Mouse (Mus musculus) intestine, embryonic 16.5 days (tissue): Measurements from ENCODE around the gene Gad1. TPM values are rescaled to one million over a fixed set of nuclear protein-coding genes. Genes with fewer than 3 reads are reported as not detected.
"Not testable (repeated sequence)": the region's sequence is repeated elsewhere in the genome, so short reads cannot be mapped to it uniquely, and the experiment has no call there.

Experiments
- ATAC-seq: fragments of 200-750 bp; cut with Nextera tagmentation; 2 replicates; pipeline ENCODE4 v1.8.0; 2017; ENCODE audit warnings: moderate TSS enrichment, moderate library complexity
- H3K27ac ChIP-seq: fragments of 300-500 bp; sonication (generic); 2 replicates; pipeline ENCODE4 v1.5.1; 2014; ENCODE audit warnings: mild to moderate bottlenecking, low read length
- H3K27me3 ChIP-seq: fragments of 300-500 bp; sonication (generic); replicated peaks from 2 replicates; pipeline ENCODE4 v1.6.1; 2014; ENCODE audit warnings: low read length, control low read depth, mixed read lengths; ENCODE audit not compliant: control insufficient read depth, insufficient read depth
- H3K36me3 ChIP-seq: fragments of 300-500 bp; sonication (generic); 2 replicates; pipeline ENCODE4 v1.6.1; 2014; ENCODE audit warnings: low read length, control low read depth; ENCODE audit not compliant: control insufficient read depth, insufficient read depth
- H3K4me1 ChIP-seq: fragments of 300-500 bp; sonication (generic); 2 replicates; pipeline ENCODE4 v1.6.1; 2014; ENCODE audit warnings: low read length, control low read depth, mixed read lengths; ENCODE audit not compliant: control insufficient read depth, insufficient read depth
- H3K4me2 ChIP-seq: fragments of 300-500 bp; sonication (generic); 2 replicates; pipeline ENCODE4 v1.6.1; 2014; ENCODE audit warnings: low read depth, low read length, control low read depth
- H3K4me3 ChIP-seq: fragments of 300-500 bp; sonication (generic); 2 replicates; pipeline ENCODE4 v1.5.1; 2014; ENCODE audit warnings: mild to moderate bottlenecking, low read length
- H3K9ac ChIP-seq: fragments of 300-500 bp; sonication (generic); 2 replicates; pipeline ENCODE4 v1.6.1; 2014; ENCODE audit warnings: low read depth, low read length
- H3K9me3 ChIP-seq: fragments of 300-500 bp; sonication (generic); 2 replicates; pipeline ENCODE4 v1.6.1; 2016; ENCODE audit warnings: low read length, control low read depth; ENCODE audit not compliant: control insufficient read depth
- WGBS: fragments of 180-500 bp; shearing (Covaris S2); extraction: QIAGEN DNeasy Blood & Tissue Kit; methylation state at CpG from one replicate; pipeline ENCODE4 v1.1.7; 2014; 5-methylcytosine and 5-hydroxymethylcytosine counted together
- polyA plus RNA-seq: library from polyadenylated mRNA; unstranded; fragments of >200 nt; fragmentation: Nextera tagmentation; extraction: Ambion mirVana; gene quantifications from 2 replicates; pipeline ENCODE4 v1.2.1, GENCODE M21; 2015

Gad1 gene
- 0.15 and 0.18 TPM in 2 replicates for polyA plus RNA-seq

GRCm38 (mm10) chr2:70552772-70553171, at the start of gene Gad1:
Gad1 (plus strand) TSS chr2:70553072.
- H3K27ac ChIP-seq, result no peak within 1 kb of the TSS
- no peak within 1 kb of the TSS for H3K4me2 ChIP-seq
- H3K4me1 ChIP-seq, result no peaks in the 10 kb centered on the region
- no peaks in the 10 kb centered on the region; the same call in 1 of the 2 replicates for H3K27me3 ChIP-seq
- H3K9me3 ChIP-seq, result no peaks in the 10 kb centered on the region
- no peak for ATAC-seq
- H3K9ac ChIP-seq, result no peak within 1 kb of the TSS
- 35% methylated on average over 4 of the region's 4 CpGs for WGBS
- no peaks in the 10 kb centered on the region for H3K36me3 ChIP-seq
- H3K4me3 ChIP-seq, result no peak within 1 kb of the TSS

DNA sequence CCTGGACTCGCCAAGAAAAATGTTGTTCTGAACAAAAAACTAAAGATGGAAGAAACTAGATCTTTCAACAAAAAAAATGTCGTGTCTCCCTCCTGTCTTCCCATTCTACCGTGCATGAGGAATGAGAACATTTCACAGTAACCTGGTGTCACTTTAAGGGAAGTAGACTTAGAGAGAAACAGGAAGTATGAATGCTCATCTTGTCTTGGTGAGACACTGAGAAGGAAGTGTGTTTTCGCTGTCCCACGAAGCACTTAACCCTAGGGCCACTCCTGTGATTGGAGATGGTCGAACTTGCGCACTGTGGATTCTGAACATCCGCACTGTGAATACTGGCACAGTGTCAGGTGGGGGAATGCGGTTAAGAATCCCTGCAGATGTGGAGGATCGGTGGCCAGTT, 49.4 kb upstream of the Gad1 start:
- no peak overlapping the region for H3K27ac ChIP-seq
- H3K36me3 ChIP-seq, result no peaks in the 10 kb centered on the region
- WGBS, result 85% methylated on average over 10 of the region's 10 CpGs
- H3K4me2 ChIP-seq, result no peak overlapping the region
- H3K9me3 ChIP-seq, result no peaks in the 10 kb centered on the region
- no peaks in the 10 kb centered on the region for H3K27me3 ChIP-seq
- no peak for ATAC-seq
- no peak overlapping the region for H3K9ac ChIP-seq
- H3K4me3 ChIP-seq, result no peak overlapping the region
- H3K4me1 ChIP-seq, result peaks cover under 1% of the 10 kb centered on the region

- peaks cover 4% of the 10 kb centered on the region for H3K4me1 ChIP-seq
- no peak overlapping the region for H3K4me2 ChIP-seq
- ATAC-seq, result no peak
- no peak overlapping the region for H3K27ac ChIP-seq
- H3K36me3 ChIP-seq, result no peaks in the 10 kb centered on the region
- H3K9me3 ChIP-seq, result no peaks in the 10 kb centered on the region
- peaks cover 3% of the 10 kb centered on the region; the same call in 1 of the 2 replicates for H3K27me3 ChIP-seq
- H3K9ac ChIP-seq, result no peak overlapping the region
- 13% methylated on average over 1 of the region's 1 CpGs for WGBS
- H3K4me3 ChIP-seq, result no peak overlapping the region
Measured at GRCm38 (mm10) chr2:70505229-70505628, 47.6 kb upstream of the Gad1 start.

GRCm38 (mm10) chr2:70505896-70506295, 47.0 kb upstream of the Gad1 start:
- ATAC-seq, result no peak
- 22% methylated on average over 4 of the region's 4 CpGs for WGBS
- Histone ChIP-seq H3K27me3 (peaks cover 3% of the 10 kb centered on the region; the same call in 1 of the 2 replicates), H3K4me1 (peaks cover 4% of the 10 kb centered on the region), H3K27ac (no peak overlapping the region), H3K36me3 (no peaks in the 10 kb centered on the region), H3K9ac (no peak overlapping the region), H3K4me3 (no peak overlapping the region), H3K4me2 (no peak overlapping the region), H3K9me3 (no peaks in the 10 kb centered on the region)

- no peak overlapping the region for H3K9ac ChIP-seq
- 69% methylated on average over 2 of the region's 2 CpGs for WGBS
Measured at GRCm38 (mm10) chr2:70506372-70506771, 46.5 kb upstream of the Gad1 start.

DNA sequence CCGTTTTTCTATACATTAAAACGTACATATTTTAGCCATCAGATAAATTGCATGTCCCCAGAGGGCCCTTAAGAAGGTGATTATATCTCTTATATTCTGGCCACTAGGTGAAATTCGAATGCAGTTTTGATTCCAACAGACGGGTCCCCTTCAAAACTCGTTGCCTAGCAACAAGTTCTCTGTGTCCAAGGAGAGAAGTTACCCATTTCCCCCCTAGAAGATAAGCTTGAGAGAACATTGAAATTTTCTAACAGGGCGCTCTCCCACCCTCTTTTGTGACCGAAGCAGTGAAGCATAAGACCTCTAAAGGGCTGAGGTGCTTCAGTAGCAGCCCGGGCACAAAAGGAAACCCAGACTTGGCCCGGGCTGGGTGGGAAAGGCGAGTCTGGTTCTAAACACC, 44.4 kb upstream of the Gad1 start, which contains the start of gene Erich2:
Gene Erich2 (plus strand): TSS at position 324 of the 400 bp plus-strand sequence.
- Histone ChIP-seq H3K9me3 (no peaks in the 10 kb centered on the region), H3K27ac (0 out of 2 replicates have a peak within 1 kb of the TSS, but pooled peaks have one; percentile 18)
- ATAC-seq, result no peak

More at GRCm38 (mm10) chr2:70506372-70506771, 46.5 kb upstream of the Gad1 start:
- peaks cover 4% of the 10 kb centered on the region for H3K4me1 ChIP-seq
- H3K27me3 ChIP-seq, result peaks cover 3% of the 10 kb centered on the region; the same call in 1 of the 2 replicates
- ATAC-seq, result no peak
- H3K4me3 ChIP-seq, result no peak overlapping the region
- H3K27ac ChIP-seq, result no peak overlapping the region
- no peaks in the 10 kb centered on the region for H3K9me3 ChIP-seq
- no peak overlapping the region for H3K4me2 ChIP-seq
- H3K36me3 ChIP-seq, result no peaks in the 10 kb centered on the region

GRCm38 (mm10) chr2:70509021-70509632, 43.7 kb upstream of the Gad1 start:
- peak overlapping the region; percentile 68 for H3K9ac ChIP-seq
- under 1% methylated on average over 53 of the region's 56 CpGs for WGBS
- no peaks in the 10 kb centered on the region for H3K36me3 ChIP-seq
- peaks cover 4% of the 10 kb centered on the region for H3K4me1 ChIP-seq
- peak; percentile 99 for ATAC-seq
- no peaks in the 10 kb centered on the region for H3K9me3 ChIP-seq
- peaks cover 3% of the 10 kb centered on the region; the same call in 1 of the 2 replicates for H3K27me3 ChIP-seq
- 0 out of 2 replicates have a peak overlapping the region, but pooled peaks have one; percentile 18 for H3K27ac ChIP-seq
- H3K4me2 ChIP-seq, result peak overlapping the region; percentile 96
- peak overlapping the region; percentile 63 for H3K4me3 ChIP-seq

More for the DNA sequence above, 44.4 kb upstream of the Gad1 start, which contains the start of gene Erich2:
- Histone ChIP-seq H3K27me3 (peaks cover 3% of the 10 kb centered on the region; the same call in 1 of the 2 replicates), H3K4me3 (peak within 1 kb of the TSS; percentile 63), H3K36me3 (no peaks in the 10 kb centered on the region), H3K4me2 (peak within 1 kb of the TSS; percentile 96), H3K9ac (peak within 1 kb of the TSS; percentile 68), H3K4me1 (peaks cover 4% of the 10 kb centered on the region)
- WGBS, result 20% methylated on average over 10 of the region's 10 CpGs

- H3K36me3 ChIP-seq, H3K4me2 ChIP-seq, H3K4me1 ChIP-seq, H3K4me3 ChIP-seq, H3K9me3 ChIP-seq, H3K27ac ChIP-seq, ATAC-seq, H3K9ac ChIP-seq, H3K27me3 ChIP-seq: not testable (repeated sequence)
- 45% methylated on average over 7 of the region's 7 CpGs for WGBS
Measured at GRCm38 (mm10) chr2:70538283-70538682, 14.6 kb upstream of the Gad1 start.

DNA sequence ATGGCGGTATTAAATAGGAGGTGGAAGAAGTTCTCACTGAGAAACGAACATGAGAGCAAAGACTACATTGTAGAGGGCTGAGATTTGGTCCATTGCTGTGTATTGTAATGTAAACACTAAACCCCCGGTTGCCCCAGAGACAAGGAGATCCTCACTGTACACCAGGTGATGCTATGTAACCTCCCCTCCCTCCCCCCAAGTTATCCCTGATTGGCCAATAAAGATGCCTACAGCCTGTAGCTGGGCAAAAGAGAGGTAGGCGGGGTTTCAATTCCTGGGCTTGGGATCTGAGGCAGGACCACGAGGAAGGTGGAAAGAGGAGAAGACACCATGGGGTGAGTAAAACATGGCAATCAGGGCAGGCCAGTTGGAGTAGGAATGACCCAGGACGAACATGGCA, 2.2 kb upstream of the Gad1 start:
- no peaks in the 10 kb centered on the region; the same call in 1 of the 2 replicates for H3K27me3 ChIP-seq
- H3K4me3 ChIP-seq, result no peak overlapping the region
- no peaks in the 10 kb centered on the region for H3K9me3 ChIP-seq
- ATAC-seq, result no peak
- WGBS, result 61% methylated on average over 6 of the region's 6 CpGs
- no peaks in the 10 kb centered on the region for H3K36me3 ChIP-seq
- no peak overlapping the region for H3K4me2 ChIP-seq
- H3K9ac ChIP-seq, result no peak overlapping the region
- H3K27ac ChIP-seq, result no peak overlapping the region
- H3K4me1 ChIP-seq, result no peaks in the 10 kb centered on the region
